Mouse (Mus musculus): Measurements from ENCODE around the gene Medag.

DNA sequence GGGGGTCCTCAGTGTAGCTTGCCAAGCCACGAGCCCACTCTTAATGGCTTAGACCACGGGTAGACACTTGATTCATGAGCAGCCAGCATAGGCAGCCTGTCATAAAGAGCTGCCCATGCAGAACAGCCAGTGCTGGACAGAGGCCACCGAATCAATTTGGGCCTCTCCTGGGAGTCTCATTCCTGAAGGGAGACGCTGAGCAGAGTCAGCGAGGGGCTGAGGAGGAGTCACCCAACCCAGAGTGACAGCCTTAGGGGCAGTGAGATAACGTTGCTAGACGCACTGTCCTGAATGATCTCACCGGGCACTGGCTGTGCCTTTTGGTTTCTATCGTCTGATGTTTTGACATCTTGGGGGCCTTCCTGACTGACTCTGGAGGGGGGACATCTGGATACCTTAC, 38.3 kb upstream of the Medag start:
- TF ChIP-seq CTCF (IDR thresholded peaks at IDR 0.05; ENCODE audit: low read depth) (no peak), EP300 (IDR thresholded peaks at IDR 0.05; ENCODE audit: low read depth) (no peak)

Measured in liver, postnatal 0 days (tissue).